Mouse (Mus musculus): ENCODE data around the gene Brf1.

- TF ChIP-seq MAX (IDR thresholded peaks at IDR 0.05) (no peak), CTCF (IDR thresholded peaks at IDR 0.05; ENCODE audit: control insufficient read depth, insufficient read depth, insufficient read length) (peak; percentile 37), USF1 (IDR thresholded peaks at IDR 0.05; ENCODE audit: low read depth) (no peak), CEBPB (IDR thresholded peaks at IDR 0.05; ENCODE audit: low read depth) (no peak), MYOD1 (IDR thresholded peaks at IDR 0.05; ENCODE audit: control insufficient read depth, insufficient read length, low read depth) (no peak), FOSL1 (IDR thresholded peaks at IDR 0.05; ENCODE audit: insufficient read depth, low read length, poor library complexity, severe bottlenecking) (no peak), MYOG (IDR thresholded peaks at IDR 0.05; ENCODE audit: control insufficient read depth, extremely low read depth, insufficient read length) (no peak)
These were observed 42.2 kb downstream of the Brf1 start for GRCm38 (mm10) chr12:112958303-112958702.

All from C2C12 (cell line).